Mouse (Mus musculus) WW6 (cell line): ENCODE results near the gene Mtcp1.

Experiments
- DNase-seq: peaks from one replicate; pipeline ENCODE4 v3.0.0-alpha.2; 2013; ENCODE audit warnings: low read depth, low spot score

Mtcp1 gene

DNA sequence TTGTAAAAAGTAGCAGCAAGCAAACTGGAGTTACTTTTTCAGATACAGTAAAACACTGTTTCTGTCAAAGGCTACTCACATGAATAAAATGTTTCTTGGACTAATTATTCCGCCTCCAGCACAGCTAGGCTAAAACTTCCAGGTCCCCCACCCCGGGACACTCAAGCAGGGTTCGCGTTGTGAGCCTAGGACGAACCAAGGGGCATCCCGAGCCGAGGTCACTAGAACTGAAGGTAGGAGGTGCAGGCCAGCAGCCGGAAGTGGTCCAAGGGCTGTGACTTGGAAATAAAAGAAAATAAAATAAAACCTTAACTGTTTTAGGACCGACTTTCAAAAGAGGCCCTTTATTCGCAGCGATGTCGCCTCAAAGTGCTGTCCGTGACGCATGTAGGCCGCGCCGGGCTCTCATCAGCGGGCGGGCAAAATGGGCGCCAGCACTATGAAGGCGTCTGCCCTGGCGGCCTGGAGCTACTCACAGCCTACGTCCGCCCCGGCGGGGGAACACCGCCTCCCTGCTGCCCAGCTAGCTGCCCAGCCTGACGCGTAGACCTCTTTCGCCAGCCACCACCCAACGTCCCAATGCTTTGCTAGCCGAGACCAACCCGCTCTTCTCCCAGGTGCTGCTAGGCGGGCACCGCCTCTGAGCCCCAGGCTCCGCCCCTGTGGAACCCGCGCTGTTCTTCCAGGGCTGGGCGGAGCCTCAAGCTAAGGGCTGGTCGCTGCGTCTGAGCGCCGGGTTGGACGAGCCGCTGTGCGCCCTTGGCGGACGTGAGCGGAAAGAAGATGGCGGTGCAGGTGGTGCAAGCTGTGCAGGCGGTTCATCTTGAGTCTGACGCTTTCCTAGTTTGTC lies at the start of gene Mtcp1, which contains the start of the genes Cmc4 and Brcc3:
Gene Mtcp1 (minus strand): TSS at position 653 of the 850 bp plus-strand sequence.
Gene Cmc4 (minus strand): TSS at position 649 of the 850 bp plus-strand sequence.
Gene Brcc3 (plus strand): TSS at position 693 of the 850 bp plus-strand sequence.
- DNase-seq, result peak; percentile 63

GRCm38 (mm10) chrX:75454597-75454996 lies 38.2 kb upstream of the Mtcp1 start:
- no peak for DNase-seq

DNA sequence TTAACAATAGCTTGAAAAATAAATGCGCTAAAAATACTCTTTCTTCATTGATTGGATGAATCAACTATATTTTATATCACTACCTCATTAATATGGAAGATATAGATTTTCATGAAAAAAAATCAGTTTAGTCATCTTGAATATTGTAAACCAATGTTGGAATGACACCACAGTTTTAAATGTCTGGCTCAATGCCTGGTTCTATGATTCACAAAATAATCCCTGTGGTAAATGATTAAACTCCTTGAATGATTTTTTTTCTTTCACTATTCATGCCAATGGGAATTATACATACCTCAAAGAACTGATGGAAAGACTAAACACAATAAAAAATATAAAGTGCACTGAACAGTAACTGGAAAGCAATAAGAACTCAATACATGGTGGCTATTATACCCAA lies 6.7 kb downstream of the Mtcp1 start:
- no peak for DNase-seq

DNA sequence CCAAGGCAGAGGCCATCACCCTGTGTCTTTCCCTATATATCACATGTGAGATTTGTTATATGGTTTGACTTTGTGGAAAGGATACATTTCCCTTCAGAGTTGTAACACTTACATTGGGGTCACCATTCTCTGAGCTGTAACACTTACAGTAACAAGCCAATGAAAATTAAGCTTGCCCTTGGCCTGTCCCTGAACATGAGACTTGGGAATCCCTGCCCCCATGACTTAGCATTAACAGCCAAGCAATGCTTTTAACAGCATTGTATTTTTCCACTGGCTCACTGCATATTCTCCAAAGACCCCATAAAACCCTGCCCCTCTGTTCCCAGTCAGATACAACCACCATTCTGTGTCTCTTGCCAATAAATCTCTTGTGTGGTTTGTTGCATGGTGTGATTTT lies 13.0 kb downstream of the Mtcp1 start:
- no peak for DNase-seq

DNA sequence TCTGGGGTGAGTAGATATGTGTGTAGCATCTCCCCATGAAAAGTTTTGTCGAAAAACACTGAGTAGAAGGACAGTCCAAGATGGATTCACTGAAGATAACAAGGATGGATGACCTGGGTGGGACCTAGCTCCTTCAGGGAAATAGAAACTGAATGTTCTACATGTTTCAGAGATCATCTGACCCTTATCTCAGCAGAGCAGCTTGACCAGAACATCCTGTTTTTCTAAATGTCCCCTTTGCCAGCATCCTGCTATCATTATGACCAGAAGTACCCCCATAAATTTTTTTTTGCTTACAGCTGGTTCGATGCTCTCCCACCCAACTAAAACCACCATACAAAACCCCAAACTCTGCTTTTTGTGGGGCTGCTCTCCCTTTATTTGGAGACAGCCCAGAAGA lies 13.7 kb downstream of the Mtcp1 start:
- DNase-seq, result no peak

GRCm38 (mm10) chrX:75399471-75399870 lies 16.9 kb downstream of the Mtcp1 start:
- no peak for DNase-seq

DNA sequence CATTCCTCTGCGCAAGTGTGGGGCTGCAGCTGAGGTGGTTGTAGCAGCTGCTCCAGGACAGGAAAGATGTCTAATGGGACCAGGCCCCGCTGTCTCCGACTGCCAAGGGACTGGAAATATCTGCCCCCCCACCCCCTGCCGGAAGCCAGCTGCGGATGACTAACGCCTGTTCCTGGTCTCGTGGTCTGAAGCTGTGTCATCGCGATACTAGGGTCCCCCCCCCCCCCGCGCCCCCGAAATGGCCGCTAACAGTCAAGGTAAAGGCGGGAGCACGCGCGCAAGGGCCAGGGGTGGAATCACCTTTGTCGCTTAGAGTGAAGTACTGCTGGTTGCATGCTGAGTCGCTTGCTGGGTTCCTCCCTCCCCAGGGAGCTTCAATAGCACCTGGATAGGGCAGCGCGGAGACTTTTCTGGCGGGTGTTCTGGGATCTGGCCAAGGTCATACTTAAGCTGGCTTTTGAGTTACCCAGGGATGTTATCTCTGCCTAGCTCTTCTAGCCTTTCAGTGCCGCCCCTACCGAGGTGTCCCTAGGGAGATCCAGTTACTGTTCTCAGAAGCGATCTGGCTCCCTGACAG lies 34.1 kb downstream of the Mtcp1 start, which contains the start of the genes Fundc2 and F8:
Gene Fundc2 (plus strand): TSS at position 205 of the 577 bp plus-strand sequence.
Gene F8 (minus strand): TSS at position 421 of the 577 bp plus-strand sequence.
- peak; percentile 39 for DNase-seq

- DNase-seq, result no peak
These were observed 34.7 kb downstream of the Mtcp1 start for GRCm38 (mm10) chrX:75381699-75382098.

DNA sequence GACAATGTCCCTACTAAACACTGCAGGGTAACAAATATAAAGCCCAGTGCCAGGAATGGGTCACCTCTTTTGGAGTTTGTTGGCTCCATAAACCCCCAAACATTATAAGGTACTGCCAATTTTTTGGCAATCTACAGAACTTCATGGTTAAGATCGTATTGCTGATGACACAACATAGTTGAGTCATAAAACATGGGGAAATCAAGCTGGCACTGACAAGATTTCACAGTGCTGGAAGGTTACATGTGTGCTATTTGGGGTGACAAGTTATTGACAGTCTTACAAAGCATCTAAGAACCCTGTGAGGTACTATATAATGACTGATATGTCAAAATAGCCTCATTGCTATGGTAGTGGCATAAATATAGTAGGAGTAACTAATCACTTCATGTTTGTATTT lies 35.2 kb downstream of the Mtcp1 start:
- no peak for DNase-seq

- DNase-seq, result no peak
These were observed 39.6 kb downstream of the Mtcp1 start for GRCm38 (mm10) chrX:75376815-75377214.

- DNase-seq, result no peak
These were observed 43.5 kb downstream of the Mtcp1 start for GRCm38 (mm10) chrX:75372666-75373425.

DNA sequence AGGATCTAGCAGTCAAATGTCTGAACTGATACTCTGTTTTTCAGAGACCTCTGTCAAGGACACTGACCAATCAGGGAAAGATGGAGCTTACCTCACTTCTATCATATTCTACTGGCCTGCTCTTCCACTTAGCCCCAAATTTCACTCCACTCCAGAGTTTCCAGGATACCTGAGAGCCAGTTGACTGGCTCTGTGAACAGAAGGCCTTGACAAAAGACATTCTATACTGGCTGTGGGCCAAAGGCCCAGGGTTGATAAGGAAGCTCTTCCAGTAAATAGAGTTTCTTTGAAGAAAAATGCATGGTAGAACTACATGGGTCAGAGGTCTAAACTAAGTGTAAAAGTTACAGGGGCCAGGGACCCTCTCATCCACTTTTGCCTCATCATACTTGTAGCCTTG lies 46.2 kb downstream of the Mtcp1 start:
- no peak for DNase-seq
